Mouse (Mus musculus): ENCODE measurements around the gene Stxbp4. TPM values are rescaled to one million over a fixed set of nuclear protein-coding genes. Genes with fewer than 3 reads are reported as not detected.
A peak's percentile ranks its signal among the peaks of the same experiment; 100 is the strongest.

The Stxbp4 gene
- polyA plus RNA-seq, 1 experiment from 2014 or later: 39.4 TPM

DNA sequence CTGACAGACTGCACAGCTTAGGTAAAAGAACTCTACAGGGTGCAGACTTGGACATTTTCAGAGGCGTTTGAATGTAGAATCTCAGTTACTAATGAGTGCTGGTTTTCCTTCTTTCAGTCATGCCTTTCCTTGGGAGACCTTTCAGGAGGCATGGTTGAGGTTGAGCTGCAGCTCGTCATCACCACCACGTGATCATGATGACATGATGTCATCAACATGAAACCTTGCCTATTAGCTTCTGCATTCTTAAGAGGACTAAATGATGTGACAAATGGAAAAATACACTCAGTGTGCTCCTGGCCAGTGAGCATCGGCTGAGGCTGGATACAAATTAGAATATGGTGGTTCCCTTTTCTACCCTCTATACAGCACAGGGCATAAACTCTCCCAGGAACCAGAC lies 145.4 kb downstream of the Stxbp4 start:
- H3K4me3 ChIP-seq: no peak overlapping the region
- no peaks in the 10 kb centered on the region for H3K9me3 ChIP-seq
- no peak overlapping the region for H3K4me2 ChIP-seq
- H3K27me3 ChIP-seq: no peaks in the 10 kb centered on the region
- H3K36me3 ChIP-seq: peaks cover 35% of the 10 kb centered on the region
- H3K27ac ChIP-seq: no peak overlapping the region
- H3K4me1 ChIP-seq: peaks cover 24% of the 10 kb centered on the region
- WGBS: 93% methylated on average over 4 of the region's 4 CpGs
- no peak overlapping the region for H3K9ac ChIP-seq
- ATAC-seq (ENCODE audit: insufficient number of reproducible peaks, insufficient read depth, low FRiP score, low TSS enrichment, low read depth): no peak

DNA sequence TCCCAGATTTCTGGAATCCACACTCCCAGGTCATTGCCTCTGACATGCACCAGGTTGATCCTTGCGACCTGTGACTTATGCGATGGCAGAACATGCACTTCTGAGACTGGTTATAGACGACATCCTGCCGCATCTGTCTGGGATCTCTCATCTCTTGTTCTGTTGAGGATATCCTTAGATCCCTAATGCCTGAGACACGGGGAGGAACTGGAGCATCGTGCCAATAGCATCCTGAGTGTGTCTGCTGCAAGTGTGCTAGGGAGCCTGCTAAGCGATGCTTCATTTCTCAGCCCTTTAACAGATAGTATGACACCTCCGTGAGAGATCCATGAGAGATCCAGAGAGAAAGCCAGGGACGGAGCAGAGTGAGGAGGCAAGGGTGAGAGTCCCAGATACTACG lies 148.7 kb downstream of the Stxbp4 start:
- no peak overlapping the region for H3K4me2 ChIP-seq
- H3K9me3 ChIP-seq: 0 out of 2 replicates have a peak, but pooled peaks cover 3% of the 10 kb centered on the region
- peaks cover 18% of the 10 kb centered on the region; the same call in 1 of the 2 replicates for H3K4me1 ChIP-seq
- H3K36me3 ChIP-seq: peaks cover 43% of the 10 kb centered on the region
- no peak overlapping the region for H3K4me3 ChIP-seq
- WGBS: 90% methylated on average over 10 of the region's 10 CpGs
- no peaks in the 10 kb centered on the region for H3K27me3 ChIP-seq
- H3K9ac ChIP-seq: no peak overlapping the region
- ATAC-seq (ENCODE audit: insufficient number of reproducible peaks, insufficient read depth, low FRiP score, low TSS enrichment, low read depth): no peak
- no peak overlapping the region for H3K27ac ChIP-seq

DNA sequence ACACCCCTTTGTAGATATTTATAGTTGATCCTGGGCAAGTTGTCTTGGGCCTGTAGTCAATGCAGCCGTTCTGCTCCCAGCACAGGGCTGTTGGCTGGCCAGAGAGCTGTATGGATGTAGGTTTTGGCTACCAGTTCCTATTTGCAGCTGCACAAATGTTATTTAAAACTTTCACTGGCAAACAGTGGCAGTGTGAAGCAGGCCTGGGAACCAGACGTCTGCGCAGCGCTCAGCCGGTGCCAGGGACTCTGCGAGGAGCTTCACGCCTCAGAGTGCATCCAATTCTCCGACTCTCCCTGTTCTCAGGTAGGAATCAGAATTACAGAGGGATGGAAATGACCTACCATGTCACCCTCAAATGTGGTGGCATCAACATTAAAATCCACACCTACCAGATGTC lies 150.2 kb downstream of the Stxbp4 start:
- H3K4me1 ChIP-seq: peaks cover 13% of the 10 kb centered on the region; the same call in 1 of the 2 replicates
- 92% methylated on average over 8 of the region's 8 CpGs for WGBS

DNA sequence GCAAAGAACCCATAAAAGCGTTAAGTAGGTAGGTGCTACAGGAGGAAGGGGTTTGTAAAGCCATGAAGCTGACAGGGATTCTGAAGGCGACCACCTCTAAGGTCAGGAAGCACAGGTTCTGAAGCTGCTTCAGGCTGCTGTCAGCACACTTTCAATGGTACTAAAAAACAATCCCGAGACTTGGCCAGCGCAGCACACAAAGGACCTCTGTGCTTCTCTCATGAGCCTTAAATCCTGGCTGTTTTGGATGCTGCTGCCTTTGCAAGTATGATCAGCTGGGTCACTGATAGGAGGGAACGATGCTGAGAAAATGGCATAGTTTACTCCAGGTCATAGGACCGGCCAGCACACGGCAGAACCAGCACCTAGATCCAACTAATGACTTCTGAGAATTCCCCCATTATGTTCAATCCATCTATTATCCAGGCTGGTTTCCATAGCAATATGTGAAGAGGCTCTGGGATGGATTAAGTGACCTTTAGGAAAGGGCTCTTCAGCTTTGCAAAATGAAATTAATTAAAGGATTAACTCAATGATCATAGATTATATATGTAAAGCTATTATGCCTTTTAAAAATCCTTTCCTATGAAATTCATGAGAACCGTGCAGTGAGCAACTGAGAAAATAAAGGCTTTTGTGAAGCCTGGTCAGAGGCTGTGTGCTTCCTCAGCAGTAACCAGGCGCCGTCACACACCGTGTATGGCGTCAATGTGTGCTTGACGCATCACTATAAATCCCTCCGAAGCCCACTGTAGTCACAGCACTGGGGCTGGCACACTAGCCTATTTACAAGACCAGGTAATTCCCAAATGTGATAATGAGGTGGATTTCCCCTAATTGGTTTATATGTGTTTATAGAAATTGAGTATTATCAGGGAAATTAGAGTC lies 152.9 kb downstream of the Stxbp4 start:
- WGBS: 79% methylated on average over 14 of the region's 14 CpGs
- H3K27ac ChIP-seq: no peak overlapping the region
- H3K27me3 ChIP-seq: no peaks in the 10 kb centered on the region
- no peak overlapping the region for H3K4me3 ChIP-seq
- no peak for ATAC-seq (ENCODE audit: insufficient number of reproducible peaks, insufficient read depth, low FRiP score, low TSS enrichment, low read depth)
- H3K4me2 ChIP-seq: no peak overlapping the region
- peaks cover 13% of the 10 kb centered on the region; the same call in 1 of the 2 replicates for H3K4me1 ChIP-seq
- H3K36me3 ChIP-seq: peaks cover 23% of the 10 kb centered on the region
- 0 out of 2 replicates have a peak, but pooled peaks cover 3% of the 10 kb centered on the region for H3K9me3 ChIP-seq
- no peak overlapping the region for H3K9ac ChIP-seq

More for the DNA sequence above, 150.2 kb downstream of the Stxbp4 start:
- Histone ChIP-seq H3K4me3 (no peak overlapping the region), H3K27ac (no peak overlapping the region), H3K4me2 (no peak overlapping the region), H3K27me3 (no peaks in the 10 kb centered on the region), H3K36me3 (peaks cover 34% of the 10 kb centered on the region), H3K9ac (no peak overlapping the region), H3K9me3 (0 out of 2 replicates have a peak, but pooled peaks cover 3% of the 10 kb centered on the region)
- no peak for ATAC-seq (ENCODE audit: insufficient number of reproducible peaks, insufficient read depth, low FRiP score, low TSS enrichment, low read depth)

DNA sequence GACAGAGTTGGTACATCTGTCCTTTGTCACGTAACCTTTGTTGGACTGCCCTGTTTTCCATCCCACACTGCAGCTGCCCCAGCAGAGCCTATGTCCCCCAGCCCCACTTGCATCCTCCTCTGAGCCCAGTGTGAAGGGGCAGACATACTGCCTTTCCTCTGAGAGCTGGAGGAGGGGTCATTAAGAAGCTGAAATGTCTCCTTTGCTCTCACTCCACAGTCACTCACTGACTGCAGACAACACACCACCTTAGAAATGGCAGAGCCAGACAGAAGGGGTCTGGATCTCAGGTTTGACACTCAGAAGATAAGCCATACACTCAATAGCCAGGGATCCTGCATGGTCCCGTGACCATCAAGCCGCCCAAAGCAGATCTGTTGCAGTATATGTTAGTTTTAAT lies 154.1 kb downstream of the Stxbp4 start:
- 92% methylated on average over 3 of the region's 3 CpGs for WGBS
- no peak overlapping the region for H3K4me3 ChIP-seq
- no peak overlapping the region for H3K4me2 ChIP-seq
- H3K9me3 ChIP-seq: 0 out of 2 replicates have a peak, but pooled peaks cover 3% of the 10 kb centered on the region
- peaks cover 28% of the 10 kb centered on the region for H3K36me3 ChIP-seq
- no peak for ATAC-seq (ENCODE audit: insufficient number of reproducible peaks, insufficient read depth, low FRiP score, low TSS enrichment, low read depth)
- peaks cover 13% of the 10 kb centered on the region; the same call in 1 of the 2 replicates for H3K4me1 ChIP-seq
- no peak overlapping the region for H3K27ac ChIP-seq
- H3K9ac ChIP-seq: no peak overlapping the region
- no peaks in the 10 kb centered on the region for H3K27me3 ChIP-seq

DNA sequence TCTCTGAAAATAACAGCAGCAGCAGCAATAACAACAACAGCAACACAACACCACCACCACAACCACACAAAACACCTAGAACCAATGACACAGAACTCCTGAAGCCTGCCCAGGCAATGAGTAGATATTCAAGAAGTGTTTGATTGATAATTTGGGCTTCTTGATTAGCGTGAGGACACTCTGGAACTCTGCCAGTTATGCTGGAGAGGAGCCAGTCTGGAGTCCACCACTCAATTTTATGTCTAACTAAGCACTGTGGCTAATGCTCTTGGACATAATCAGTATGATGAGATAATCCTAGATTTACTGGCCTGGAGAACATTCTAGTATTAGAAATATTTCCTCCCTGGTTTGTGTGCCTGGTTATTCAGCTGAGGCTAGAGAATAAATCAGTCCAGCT lies 156.1 kb downstream of the Stxbp4 start:
- 0 out of 2 replicates have a peak, but pooled peaks cover 5% of the 10 kb centered on the region for H3K4me1 ChIP-seq
- H3K9me3 ChIP-seq: no peaks in the 10 kb centered on the region
- peaks cover 19% of the 10 kb centered on the region for H3K36me3 ChIP-seq
- H3K27ac ChIP-seq: no peak overlapping the region
- ATAC-seq (ENCODE audit: insufficient number of reproducible peaks, insufficient read depth, low FRiP score, low TSS enrichment, low read depth): no peak
- no peak overlapping the region for H3K9ac ChIP-seq
- 68% methylated on average over 1 of the region's 1 CpGs for WGBS
- H3K4me3 ChIP-seq: no peak overlapping the region
- H3K27me3 ChIP-seq: no peaks in the 10 kb centered on the region
- no peak overlapping the region for H3K4me2 ChIP-seq

DNA sequence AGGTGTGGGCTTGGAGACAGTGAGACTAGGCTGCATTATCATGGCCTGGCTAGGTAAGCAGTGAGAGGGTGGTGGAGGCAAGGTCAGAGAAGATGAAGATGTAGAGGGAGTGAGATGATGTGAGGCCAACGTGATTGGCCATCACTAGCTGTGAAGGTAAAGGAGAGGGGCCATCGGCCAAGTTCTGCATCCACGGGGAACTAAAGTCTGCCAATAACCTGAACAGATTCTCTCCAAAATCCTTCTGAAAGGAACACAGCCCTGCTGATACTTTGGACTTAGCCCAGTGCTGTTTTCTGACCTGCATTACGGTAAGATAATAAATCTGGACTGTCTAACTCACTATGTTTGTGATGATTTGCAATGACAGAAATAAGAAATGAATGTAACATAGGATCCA lies 167.6 kb downstream of the Stxbp4 start:
- no peak overlapping the region for H3K4me2 ChIP-seq
- H3K27ac ChIP-seq: no peak overlapping the region
- ATAC-seq (ENCODE audit: insufficient number of reproducible peaks, insufficient read depth, low FRiP score, low TSS enrichment, low read depth): no peak
- no peak overlapping the region for H3K9ac ChIP-seq
- no peaks in the 10 kb centered on the region for H3K36me3 ChIP-seq
- peaks cover 17% of the 10 kb centered on the region for H3K4me1 ChIP-seq
- H3K27me3 ChIP-seq: no peaks in the 10 kb centered on the region
- 90% methylated on average over 4 of the region's 4 CpGs for WGBS
- H3K9me3 ChIP-seq: no peaks in the 10 kb centered on the region
- H3K4me3 ChIP-seq: no peak overlapping the region

DNA sequence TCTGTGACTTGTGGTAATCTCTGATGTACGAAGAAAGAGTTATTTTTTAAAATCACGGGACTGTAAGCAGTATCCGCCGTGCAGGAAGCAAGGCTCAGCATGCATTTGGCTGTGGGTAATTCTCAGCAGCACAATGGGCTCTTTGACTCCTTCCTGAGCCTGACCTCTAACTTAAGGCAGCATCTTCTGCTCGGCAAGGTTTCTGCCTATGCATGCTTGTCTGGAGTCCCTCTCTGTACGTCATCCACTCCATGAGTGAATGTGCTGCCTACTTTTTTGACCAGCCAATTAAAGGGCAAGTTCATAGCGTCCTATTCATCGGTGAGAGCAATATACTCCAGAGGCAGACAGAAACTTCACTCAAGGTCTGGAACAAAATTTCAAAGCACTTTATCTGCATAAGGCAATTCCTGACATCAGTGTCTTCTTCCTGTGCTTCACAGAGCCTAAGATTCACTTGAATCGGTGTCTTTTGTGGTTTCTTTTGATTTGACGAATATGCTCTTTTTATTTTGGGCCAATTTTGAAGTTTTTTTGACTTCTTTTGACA lies 173.8 kb downstream of the Stxbp4 start:
- Histone ChIP-seq H3K4me2 (no peak overlapping the region; the same call in 1 of the 2 replicates), H3K27me3 (no peaks in the 10 kb centered on the region), H3K4me3 (no peak overlapping the region), H3K36me3 (no peaks in the 10 kb centered on the region), H3K9ac (0 out of 2 replicates have a peak overlapping the region, but pooled peaks have one; percentile 32), H3K9me3 (no peaks in the 10 kb centered on the region), H3K27ac (no peak overlapping the region), H3K4me1 (peaks cover 31% of the 10 kb centered on the region)
- no peak for ATAC-seq (ENCODE audit: insufficient number of reproducible peaks, insufficient read depth, low FRiP score, low TSS enrichment, low read depth)
- WGBS: 36% methylated on average over 10 of the region's 10 CpGs

DNA sequence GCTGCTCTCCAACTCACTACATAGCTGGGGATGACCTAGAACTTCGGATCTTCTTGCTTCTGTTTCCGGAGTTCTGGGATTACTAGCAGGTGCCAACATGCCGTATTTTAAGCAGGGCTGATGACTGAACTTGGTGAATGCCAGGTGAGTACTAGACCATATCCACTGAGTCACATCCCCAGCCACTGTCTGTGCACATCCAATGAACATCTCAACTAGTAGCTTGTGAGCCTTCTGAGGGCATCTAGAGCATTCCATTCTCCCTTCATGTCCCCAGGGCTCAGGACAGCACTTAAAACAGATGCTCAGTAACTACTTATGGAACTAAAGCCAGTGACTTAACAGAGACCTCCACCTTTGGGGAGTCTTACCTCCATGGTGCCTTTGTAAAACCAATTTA lies 177.4 kb downstream of the Stxbp4 start:
- no peak overlapping the region for H3K27ac ChIP-seq
- no peaks in the 10 kb centered on the region for H3K27me3 ChIP-seq
- H3K9me3 ChIP-seq: no peaks in the 10 kb centered on the region
- H3K4me3 ChIP-seq: no peak overlapping the region
- no peak overlapping the region for H3K4me2 ChIP-seq
- H3K9ac ChIP-seq: no peak overlapping the region
- 96% methylated on average over 3 of the region's 3 CpGs for WGBS
- peaks cover 22% of the 10 kb centered on the region for H3K4me1 ChIP-seq
- no peak for ATAC-seq (ENCODE audit: insufficient number of reproducible peaks, insufficient read depth, low FRiP score, low TSS enrichment, low read depth)
- no peaks in the 10 kb centered on the region for H3K36me3 ChIP-seq

DNA sequence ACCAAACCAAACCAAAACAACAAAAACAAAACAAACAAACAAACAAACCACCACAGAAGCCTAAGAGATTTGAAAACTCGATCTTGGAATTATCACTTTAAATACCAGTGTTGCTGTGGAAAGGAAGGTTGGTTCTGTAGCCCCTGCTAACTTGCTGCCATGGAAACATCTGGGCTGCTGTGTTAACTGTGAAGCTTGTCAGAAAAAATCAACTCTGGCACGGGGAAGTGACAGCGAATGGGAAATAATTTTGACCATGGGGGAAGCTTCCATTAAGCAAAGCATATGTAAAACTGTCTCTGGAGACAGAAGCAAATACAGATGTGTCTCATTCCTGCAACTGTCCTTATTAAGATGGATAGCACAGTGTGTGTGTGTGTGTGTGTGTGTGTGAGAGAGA lies 185.8 kb downstream of the Stxbp4 start:
- ATAC-seq (ENCODE audit: insufficient number of reproducible peaks, insufficient read depth, low FRiP score, low TSS enrichment, low read depth): no peak
- no peaks in the 10 kb centered on the region for H3K27me3 ChIP-seq
- 30% methylated on average over 3 of the region's 3 CpGs for WGBS

DNA sequence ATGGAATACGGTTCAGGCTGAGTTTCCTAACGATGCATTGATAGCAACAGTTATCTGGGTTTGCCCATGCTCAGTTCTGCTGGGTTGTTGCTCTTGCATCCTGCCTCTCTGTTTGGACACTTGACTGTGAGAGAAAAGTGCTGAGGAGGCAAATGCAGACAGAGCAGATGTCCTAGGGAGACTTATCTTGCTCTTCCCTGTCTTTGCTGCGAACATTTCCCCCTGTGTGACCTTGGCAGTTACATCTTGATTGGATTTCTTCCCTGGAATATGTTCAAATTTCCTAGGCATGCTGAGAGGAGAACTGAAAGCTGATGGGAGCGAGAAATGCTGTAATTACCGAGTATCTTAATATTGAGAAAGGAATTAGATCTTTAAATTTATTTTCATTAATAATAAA lies 186.4 kb downstream of the Stxbp4 start:
- Histone ChIP-seq H3K4me2 (no peak overlapping the region), H3K4me3 (no peak overlapping the region), H3K27ac (no peak overlapping the region), H3K27me3 (no peaks in the 10 kb centered on the region), H3K9ac (no peak overlapping the region), H3K4me1 (peaks cover 21% of the 10 kb centered on the region), H3K36me3 (no peaks in the 10 kb centered on the region), H3K9me3 (no peaks in the 10 kb centered on the region)
- no peak for ATAC-seq (ENCODE audit: insufficient number of reproducible peaks, insufficient read depth, low FRiP score, low TSS enrichment, low read depth)
- WGBS: 66% methylated on average over 5 of the region's 5 CpGs

More for the DNA sequence above, 185.8 kb downstream of the Stxbp4 start:
- H3K4me3 ChIP-seq: no peak overlapping the region
- H3K4me2 ChIP-seq: 0 out of 2 replicates have a peak overlapping the region, but pooled peaks have one; percentile 7
- H3K27ac ChIP-seq: no peak overlapping the region
- H3K4me1 ChIP-seq: peaks cover 21% of the 10 kb centered on the region
- no peaks in the 10 kb centered on the region for H3K36me3 ChIP-seq
- H3K9me3 ChIP-seq: no peaks in the 10 kb centered on the region
- no peak overlapping the region for H3K9ac ChIP-seq

DNA sequence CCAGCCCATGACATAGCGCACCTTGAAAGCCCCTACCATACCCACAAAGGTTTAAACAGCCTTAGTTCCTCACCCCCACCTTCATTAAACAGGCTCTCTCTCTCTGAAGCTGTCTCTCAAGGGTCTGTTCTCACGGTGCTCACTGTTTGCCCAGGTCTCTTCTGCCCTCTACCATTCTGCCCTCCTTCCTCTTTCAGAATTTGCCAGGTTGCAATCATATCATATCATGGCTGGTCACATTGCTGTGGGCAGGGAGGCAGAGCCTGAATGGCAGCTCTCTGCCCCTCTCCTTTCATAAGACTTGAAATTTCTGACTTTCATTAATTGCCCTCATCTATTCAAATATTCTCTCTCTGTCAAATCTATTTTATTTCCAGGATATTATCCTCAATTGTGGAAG lies 195.4 kb downstream of the Stxbp4 start:
- 83% methylated on average over 2 of the region's 2 CpGs for WGBS
- H3K9ac ChIP-seq: no peak overlapping the region
- ATAC-seq (ENCODE audit: insufficient number of reproducible peaks, insufficient read depth, low FRiP score, low TSS enrichment, low read depth): no peak
- H3K4me2 ChIP-seq: no peak overlapping the region
- no peaks in the 10 kb centered on the region for H3K36me3 ChIP-seq
- H3K4me1 ChIP-seq: no peaks in the 10 kb centered on the region
- H3K27me3 ChIP-seq: no peaks in the 10 kb centered on the region
- no peak overlapping the region for H3K27ac ChIP-seq
- no peak overlapping the region for H3K4me3 ChIP-seq
- no peaks in the 10 kb centered on the region for H3K9me3 ChIP-seq

Measured in embryonic facial prominence, embryonic 13.5 days (tissue).